ENCODE assay signal across 9 mouse cellular contexts in genomic region chr6:124683591-124684417, GRCm38 (mm10). TPM values are rescaled to one million over a fixed set of nuclear protein-coding genes. Genes with fewer than 3 reads are reported as not detected.
DNase-seq lines count a peak whose midpoint lies in the region; ATAC-seq and TF ChIP-seq lines count a peak whose summit lies in the region.
"Had no signal": no experiment of that assay in that cellular context is flagged by ENCODE, and none has a peak within 500 bp of the region (broad histone marks: within the 10 kb centered on the region; RNA-seq: fewer than 3 reads in every experiment).

No protein-coding gene starts in this region.

- TF ChIP-seq POLR2A in thymus, adult 2 months (IDR thresholded peaks at IDR 0.05; ENCODE audit: control insufficient read depth, extremely low read depth, insufficient read depth, low read length, poor library complexity) = no peak

- DNase-seq in gastrocnemius, adult 18-20 months (ENCODE audit: low spot score) = peak; percentile 32
- DNase-seq in gastrocnemius, postnatal 4 days (ENCODE audit: low spot score in 2 of 2) = no peak
- DNase-seq in G1E (ENCODE audit: low spot score) = peak; percentile 25
- DNase-seq in thymus, adult 2 months = no peak
- DNase-seq in left cerebral cortex, postnatal 14 days (ENCODE audit: low spot score in 2 of 2) = no peak

- H3K9me3 ChIP-seq in G1E (replicated peaks) = no peaks in the 10 kb centered on the region
- H3K9me3 ChIP-seq in erythroblast, embryonic 14.5 days (ENCODE audit: control insufficient read depth, low read length) = peaks cover 2% of the 10 kb centered on the region; the same call in 1 of the 2 replicates
- no peaks in the 10 kb centered on the region for H3K9me3 ChIP-seq in limb, embryonic 15.5 days
- H3K9me3 ChIP-seq in stomach, embryonic 15.5 days = no peaks in the 10 kb centered on the region

- no peak overlapping the region for H3K4me2 ChIP-seq in limb, embryonic 15.5 days
- H3K4me2 ChIP-seq in stomach, embryonic 15.5 days = no peak overlapping the region

- ATAC-seq in G1E (ENCODE audit: extremely low read depth, insufficient number of reproducible peaks, low FRiP score, poor library complexity, severe bottlenecking) = peak; percentile 71
- peak; percentile 30; the same call in 1 of the 2 replicates for ATAC-seq in limb, embryonic 15.5 days (ENCODE audit: insufficient number of reproducible peaks, low FRiP score, low TSS enrichment, low read depth)
- peak; percentile 82 for ATAC-seq in stomach, embryonic 15.5 days (ENCODE audit: insufficient read depth, low FRiP score, low read depth)

- peak overlapping the region; percentile 43; the same call in 1 of the 2 replicates for H3K27ac ChIP-seq in limb, embryonic 15.5 days
- peak overlapping the region; percentile 45; the same call in 1 of the 2 replicates for H3K27ac ChIP-seq in stomach, embryonic 15.5 days
- no peak overlapping the region for H3K27ac ChIP-seq in thymus, adult 2 months (ENCODE audit: control insufficient read depth, insufficient read depth, low read length)

- intact Hi-C loops in left cerebral cortex, postnatal 14 days (cut with DNase I) = no loop called here

- H3K4me1 ChIP-seq in G1E (ENCODE audit: insufficient read depth, low read depth, low read length) = peaks cover 82% of the 10 kb centered on the region
- H3K4me1 ChIP-seq in erythroblast, embryonic 14.5 days (ENCODE audit: control insufficient read depth) = peaks cover 74% of the 10 kb centered on the region
- peaks cover 7% of the 10 kb centered on the region; the same call in 1 of the 2 replicates for H3K4me1 ChIP-seq in limb, embryonic 15.5 days
- peaks cover 11% of the 10 kb centered on the region; the same call in 1 of the 2 replicates for H3K4me1 ChIP-seq in stomach, embryonic 15.5 days
- peaks cover 7% of the 10 kb centered on the region for H3K4me1 ChIP-seq in thymus, adult 2 months (replicated peaks; ENCODE audit: control insufficient read depth, insufficient read depth, low read length)

- no peak for TF ChIP-seq CTCF in G1E (IDR thresholded peaks at IDR 0.05; ENCODE audit: low read depth, low read length)
- no peak for TF ChIP-seq CTCF in thymus, adult 2 months (IDR thresholded peaks at IDR 0.05; ENCODE audit: borderline replicate concordance, control insufficient read depth, extremely low read depth, insufficient read depth, low read length, poor library complexity)

- peak overlapping the region; percentile 23; the same call in 1 of the 2 replicates for H3K4me3 ChIP-seq in G1E (ENCODE audit: low read depth, low read length)
- H3K4me3 ChIP-seq in erythroblast, embryonic 14.5 days (replicated peaks) = peak overlapping the region; percentile 13
- H3K4me3 ChIP-seq in limb, embryonic 15.5 days = no peak overlapping the region
- H3K4me3 ChIP-seq in stomach, embryonic 15.5 days (replicated peaks) = no peak overlapping the region
- H3K4me3 ChIP-seq in thymus, adult 2 months (ENCODE audit: control insufficient read depth, insufficient read depth, low read length) = no peak overlapping the region

- H3K36me3 ChIP-seq in G1E (replicated peaks) = peaks cover 53% of the 10 kb centered on the region
- peaks cover 56% of the 10 kb centered on the region for H3K36me3 ChIP-seq in erythroblast, embryonic 14.5 days (ENCODE audit: control insufficient read depth)
- no peaks in the 10 kb centered on the region for H3K36me3 ChIP-seq in limb, embryonic 15.5 days
- no peaks in the 10 kb centered on the region for H3K36me3 ChIP-seq in stomach, embryonic 15.5 days
- no peaks in the 10 kb centered on the region for H3K36me3 ChIP-seq in thymus, adult 2 months (ENCODE audit: control insufficient read depth, insufficient read depth, low read length)

- 61% methylated on average over 14 of the region's 14 CpGs for WGBS in limb, embryonic 15.5 days
- WGBS in stomach, embryonic 15.5 days = 65% methylated on average over 14 of the region's 14 CpGs
- WGBS in thymus, adult 2 months = 62% methylated on average over 14 of the region's 14 CpGs

- no peaks in the 10 kb centered on the region for H3K27me3 ChIP-seq in G1E (ENCODE audit: insufficient read depth, low read length)
- H3K27me3 ChIP-seq in erythroblast, embryonic 14.5 days (ENCODE audit: control insufficient read depth) = no peaks in the 10 kb centered on the region
- H3K27me3 ChIP-seq in limb, embryonic 15.5 days = no peaks in the 10 kb centered on the region
- no peaks in the 10 kb centered on the region for H3K27me3 ChIP-seq in stomach, embryonic 15.5 days (replicated peaks)
- no peaks in the 10 kb centered on the region for H3K27me3 ChIP-seq in thymus, adult 2 months (ENCODE audit: control insufficient read depth, insufficient read depth, low read length)

- H3K9ac ChIP-seq in limb, embryonic 15.5 days = no peak overlapping the region
- H3K9ac ChIP-seq in stomach, embryonic 15.5 days = no peak overlapping the region

RNA-seq across cellular contexts. Expression of gene Lpcat3, which starts 21.0 kb away (rescaled TPM):
- total RNA-seq in gastrocnemius, adult 18-20 months (2021) = 10 to 100 TPM; 14.4 to 17.8 TPM
- total RNA-seq in gastrocnemius, postnatal 4 days (2021) = 10 to 100 TPM; 37.9 to 43.1 TPM
- 108 and 198 TPM in 2 replicates for total RNA-seq in G1E (2014; fragmentation: Nextera tagmentation)
- total RNA-seq in G1E (2017) = 95.7 and 101 TPM in 2 replicates
- polyA plus RNA-seq in G1E (2012) = 123 and 147 TPM in 2 replicates
- polyA plus RNA-seq in erythroblast, embryonic 14.5 days (2012) = 15.9 and 16.0 TPM in 2 replicates
- 46.1 and 55.0 TPM in 2 replicates for polyA plus RNA-seq in limb, embryonic 15.5 days (2015; fragmentation: Nextera tagmentation; extraction: Ambion mirVana)
- 79.3 and 85.3 TPM in 2 replicates for polyA plus RNA-seq in stomach, embryonic 15.5 days (2015; fragmentation: Nextera tagmentation; extraction: Ambion mirVana)
- 173 and 184 TPM in 2 replicates for polyA plus RNA-seq in thymus, adult 2 months (2012; rRNA removed)
- total RNA-seq in left cerebral cortex, postnatal 14 days (2021) = 10 to 100 TPM; 33.8 to 37.1 TPM

RNA-seq across cellular contexts. Expression of gene Emg1, which starts 28.2 kb away (rescaled TPM):
- 10 to 100 TPM; 58.4 to 60.4 TPM for total RNA-seq in gastrocnemius, adult 18-20 months (2021)
- 10 to 100 TPM; 71.0 to 82.6 TPM for total RNA-seq in gastrocnemius, postnatal 4 days (2021)
- 117 and 120 TPM in 2 replicates for total RNA-seq in G1E (2014; fragmentation: Nextera tagmentation)
- total RNA-seq in G1E (2017) = 228 and 262 TPM in 2 replicates
- polyA plus RNA-seq in G1E (2012) = 254 and 287 TPM in 2 replicates
- polyA plus RNA-seq in erythroblast, embryonic 14.5 days (2012) = 13.7 and 19.1 TPM in 2 replicates
- 164 and 183 TPM in 2 replicates for polyA plus RNA-seq in limb, embryonic 15.5 days (2015; fragmentation: Nextera tagmentation; extraction: Ambion mirVana)
- polyA plus RNA-seq in stomach, embryonic 15.5 days (2015; fragmentation: Nextera tagmentation; extraction: Ambion mirVana) = 191 and 202 TPM in 2 replicates
- 203 and 210 TPM in 2 replicates for polyA plus RNA-seq in thymus, adult 2 months (2012; rRNA removed)
- total RNA-seq in left cerebral cortex, postnatal 14 days (2021) = 10 to 100 TPM; 45.6 to 45.9 TPM

RNA-seq across cellular contexts. Expression of gene Phb2, which starts 28.3 kb away (rescaled TPM):
- 100 to 1,000 TPM; 134 to 155 TPM for total RNA-seq in gastrocnemius, adult 18-20 months (2021)
- 100 to 1,000 TPM; 234 to 238 TPM for total RNA-seq in gastrocnemius, postnatal 4 days (2021)
- total RNA-seq in G1E (2014; fragmentation: Nextera tagmentation) (325 and 378 TPM in 2 replicates), G1E (2017) (432 and 434 TPM in 2 replicates)
- 465 and 565 TPM in 2 replicates for polyA plus RNA-seq in G1E (2012)
- 19.9 and 21.8 TPM in 2 replicates for polyA plus RNA-seq in erythroblast, embryonic 14.5 days (2012)
- 285 and 312 TPM in 2 replicates for polyA plus RNA-seq in limb, embryonic 15.5 days (2015; fragmentation: Nextera tagmentation; extraction: Ambion mirVana)
- polyA plus RNA-seq in stomach, embryonic 15.5 days (2015; fragmentation: Nextera tagmentation; extraction: Ambion mirVana) = 355 and 390 TPM in 2 replicates
- 150 and 171 TPM in 2 replicates for polyA plus RNA-seq in thymus, adult 2 months (2012; rRNA removed)
- total RNA-seq in left cerebral cortex, postnatal 14 days (2021) = 100 to 1,000 TPM; 133 to 144 TPM

RNA-seq across cellular contexts. Expression of gene C1s2, which starts 47.9 kb away (rescaled TPM):
- total RNA-seq in gastrocnemius, adult 18-20 months (2021) = under 1 TPM; 0.48 to 0.76 TPM
- under 1 TPM; 0.86 to 0.98 TPM for total RNA-seq in gastrocnemius, postnatal 4 days (2021)
- total RNA-seq in G1E (2014; fragmentation: Nextera tagmentation) (not detected in 2 replicates), G1E (2017) (0.05 and 0.12 TPM in 2 replicates)
- not detected in 2 replicates for polyA plus RNA-seq in G1E (2012)
- polyA plus RNA-seq in erythroblast, embryonic 14.5 days (2012) = not detected in 2 replicates
- polyA plus RNA-seq in limb, embryonic 15.5 days (2015; fragmentation: Nextera tagmentation; extraction: Ambion mirVana) = 0.14 TPM in 1 of 2 replicates, not detected in the other
- polyA plus RNA-seq in stomach, embryonic 15.5 days (2015; fragmentation: Nextera tagmentation; extraction: Ambion mirVana) = 0.06 and 0.13 TPM in 2 replicates
- polyA plus RNA-seq in thymus, adult 2 months (2012; rRNA removed) = 0.08 and 0.13 TPM in 2 replicates
- total RNA-seq in left cerebral cortex, postnatal 14 days (2021) = under 1 TPM; 0.26 to 0.57 TPM
- total RNA-seq: hematopoietic stem cell, adult 5-6 weeks had no signal

RNA-seq across cellular contexts. Expression of gene Ptpn6, which starts 54.7 kb away (rescaled TPM):
- 1 to 10 TPM in 1 of 2 experiments, under 1 TPM in 1; 0.90 to 1.1 TPM for total RNA-seq in gastrocnemius, adult 18-20 months (2021)
- total RNA-seq in gastrocnemius, postnatal 4 days (2021) = 1 to 10 TPM; 4.6 to 6.4 TPM
- 66.2 and 72.6 TPM in 2 replicates for total RNA-seq in G1E (2014; fragmentation: Nextera tagmentation)
- total RNA-seq in G1E (2017) = 309 and 356 TPM in 2 replicates
- 54.9 and 129 TPM in 2 replicates for polyA plus RNA-seq in G1E (2012)
- 0.20 and 0.68 TPM in 2 replicates for polyA plus RNA-seq in erythroblast, embryonic 14.5 days (2012)
- 17.4 and 17.8 TPM in 2 replicates for polyA plus RNA-seq in limb, embryonic 15.5 days (2015; fragmentation: Nextera tagmentation; extraction: Ambion mirVana)
- 19.0 and 19.8 TPM in 2 replicates for polyA plus RNA-seq in stomach, embryonic 15.5 days (2015; fragmentation: Nextera tagmentation; extraction: Ambion mirVana)
- polyA plus RNA-seq in thymus, adult 2 months (2012; rRNA removed) = 210 and 212 TPM in 2 replicates
- total RNA-seq in left cerebral cortex, postnatal 14 days (2021) = 1 to 10 TPM; 3.6 to 4.0 TPM

Comparison
In these comparisons a context has a peak if more than half of its experiments do, and no peak if none do; other contexts are left out.
1. DNase-seq: peak in gastrocnemius, adult 18-20 months (single experiment) and G1E (single experiment); none in gastrocnemius, postnatal 4 days (0 of 2), thymus, adult 2 months (single experiment) and left cerebral cortex, postnatal 14 days (0 of 2).
2. ATAC-seq: peak in every context shown above with its lines; median percentile 82 in stomach, embryonic 15.5 days; 71 in G1E; 30 in limb, embryonic 15.5 days.
3. H3K4me3 ChIP-seq: peak in G1E (single experiment) and erythroblast, embryonic 14.5 days (single experiment); none in limb, embryonic 15.5 days (single experiment), stomach, embryonic 15.5 days (single experiment) and thymus, adult 2 months (single experiment).